Mouse (Mus musculus) neural tube, embryonic 15.5 days (tissue): ENCODE results near the gene Tubg2. TPM values are rescaled to one million over a fixed set of nuclear protein-coding genes. Genes with fewer than 3 reads are reported as not detected.
A peak's percentile ranks its signal among the peaks of the same experiment; 100 is the strongest.
"Not testable (repeated sequence)": the region's sequence is repeated elsewhere in the genome, so short reads cannot be mapped to it uniquely, and the experiment has no call there.

ENCODE experiments used
- ATAC-seq: fragments of 200-750 bp; cut with Nextera tagmentation; 2 replicates; pipeline ENCODE4 v1.8.0; 2017; ENCODE audit warnings: mild to moderate bottlenecking, moderate TSS enrichment, moderate library complexity; ENCODE audit not compliant: low FRiP score
- H3K27ac ChIP-seq: fragments of 300-500 bp; sonication (generic); replicated peaks from 2 replicates; pipeline ENCODE4 v1.5.1; 2015; ENCODE audit warnings: mild to moderate bottlenecking, inconsistent platforms
- H3K27me3 ChIP-seq: fragments of 300-500 bp; sonication (generic); replicated peaks from 2 replicates; pipeline ENCODE4 v1.6.1; 2015; ENCODE audit warnings: inconsistent platforms
- H3K36me3 ChIP-seq: fragments of 300-500 bp; sonication (generic); 2 replicates; pipeline ENCODE4 v1.6.1; 2015; ENCODE audit warnings: inconsistent platforms
- H3K4me1 ChIP-seq: fragments of 300-500 bp; sonication (generic); 2 replicates; pipeline ENCODE4 v1.6.1; 2015; ENCODE audit warnings: inconsistent platforms
- H3K4me2 ChIP-seq: fragments of 300-500 bp; sonication (generic); 2 replicates; pipeline ENCODE4 v1.6.1; 2015; ENCODE audit warnings: inconsistent platforms, mild to moderate bottlenecking, moderate library complexity
- H3K4me3 ChIP-seq: fragments of 300-500 bp; sonication (generic); replicated peaks from 2 replicates; pipeline ENCODE4 v1.5.1; 2015; ENCODE audit warnings: mild to moderate bottlenecking, inconsistent platforms
- H3K9ac ChIP-seq: fragments of 300-500 bp; sonication (generic); replicated peaks from 2 replicates; pipeline ENCODE4 v1.6.1; 2015; ENCODE audit warnings: mild to moderate bottlenecking, inconsistent platforms
- H3K9me3 ChIP-seq: fragments of 300-500 bp; sonication (generic); replicated peaks from 2 replicates; pipeline ENCODE4 v1.6.1; 2016; ENCODE audit warnings: inconsistent platforms
- WGBS: fragments of 180-500 bp; shearing (Covaris S2); methylation state at CpG from one replicate; pipeline ENCODE4 v1.1.7; 2015; ENCODE audit warnings: mixed read lengths; 5-methylcytosine and 5-hydroxymethylcytosine counted together
- polyA plus RNA-seq: library from polyadenylated mRNA; unstranded; fragments of >200 nt; fragmentation: Nextera tagmentation; extraction: Ambion mirVana; gene quantifications from 2 replicates; pipeline ENCODE4 v1.2.1, GENCODE M21; 2015

Gene Tubg2
- polyA plus RNA-seq, 1 experiment from 2014 or later = 60.7 TPM

- ATAC-seq, H3K9ac ChIP-seq, H3K9me3 ChIP-seq, H3K4me3 ChIP-seq, H3K27ac ChIP-seq, H3K4me2 ChIP-seq: not testable (repeated sequence)
- peaks cover 52% of the 10 kb centered on the region for H3K27me3 ChIP-seq
- H3K36me3 ChIP-seq = peaks cover 21% of the 10 kb centered on the region
- WGBS = 83% methylated on average over 8 of the region's 8 CpGs
- peaks cover 16% of the 10 kb centered on the region for H3K4me1 ChIP-seq
These were observed 5.3 kb downstream of the Tubg2 start for GRCm38 (mm10) chr11:101160981-101161505.

- Histone ChIP-seq H3K27ac (no peak overlapping the region), H3K4me3 (no peak overlapping the region), H3K27me3 (peaks cover 57% of the 10 kb centered on the region), H3K9me3 (no peaks in the 10 kb centered on the region), H3K4me2 (no peak overlapping the region), H3K9ac (no peak overlapping the region), H3K4me1 (peaks cover 11% of the 10 kb centered on the region), H3K36me3 (peaks cover 26% of the 10 kb centered on the region)
- 88% methylated on average over 15 of the region's 15 CpGs for WGBS
- ATAC-seq = no peak
These were observed 5.8 kb downstream of the Tubg2 start for GRCm38 (mm10) chr11:101161551-101161950.

GRCm38 (mm10) chr11:101162301-101162700, 6.6 kb downstream of the Tubg2 start:
- ATAC-seq = no peak
- WGBS = 42% methylated on average over 5 of the region's 5 CpGs
- Histone ChIP-seq H3K9me3 (no peaks in the 10 kb centered on the region), H3K4me2 (no peak overlapping the region), H3K27me3 (peaks cover 65% of the 10 kb centered on the region), H3K27ac (no peak overlapping the region), H3K36me3 (peaks cover 33% of the 10 kb centered on the region), H3K4me1 (peaks cover 8% of the 10 kb centered on the region), H3K4me3 (no peak overlapping the region), H3K9ac (no peak overlapping the region)

GRCm38 (mm10) chr11:101162772-101163171, 7.1 kb downstream of the Tubg2 start:
- no peak for ATAC-seq
- Histone ChIP-seq H3K9me3 (no peaks in the 10 kb centered on the region), H3K27me3 (peaks cover 68% of the 10 kb centered on the region), H3K36me3 (peaks cover 38% of the 10 kb centered on the region), H3K4me2 (no peak overlapping the region), H3K4me1 (peaks cover 8% of the 10 kb centered on the region), H3K4me3 (no peak overlapping the region), H3K9ac (no peak overlapping the region), H3K27ac (no peak overlapping the region)
- 57% methylated on average over 5 of the region's 5 CpGs for WGBS

GRCm38 (mm10) chr11:101163476-101164350, 8.0 kb downstream of the Tubg2 start:
- no peak; the same call in none of the 2 replicates for ATAC-seq
- WGBS = 16% methylated on average over 49 of the region's 49 CpGs
- H3K9me3 ChIP-seq = no peaks in the 10 kb centered on the region
- H3K27ac ChIP-seq = no peak overlapping the region
- H3K4me3 ChIP-seq = peak overlapping the region; percentile 22; the same call in 1 of the 2 replicates
- peaks cover 13% of the 10 kb centered on the region for H3K4me1 ChIP-seq
- peaks cover 37% of the 10 kb centered on the region for H3K36me3 ChIP-seq
- H3K4me2 ChIP-seq = peak overlapping the region; percentile 47
- peaks cover 73% of the 10 kb centered on the region for H3K27me3 ChIP-seq
- no peak overlapping the region for H3K9ac ChIP-seq

GRCm38 (mm10) chr11:101164351-101164665, 8.6 kb downstream of the Tubg2 start:
- H3K4me1 ChIP-seq = peaks cover 19% of the 10 kb centered on the region
- peaks cover 37% of the 10 kb centered on the region for H3K36me3 ChIP-seq
- peak overlapping the region; percentile 22; the same call in 1 of the 2 replicates for H3K4me3 ChIP-seq
- H3K9ac ChIP-seq = no peak overlapping the region
- no peak for ATAC-seq
- no peaks in the 10 kb centered on the region for H3K9me3 ChIP-seq
- WGBS = 10% methylated on average over 21 of the region's 21 CpGs
- peaks cover 79% of the 10 kb centered on the region for H3K27me3 ChIP-seq
- peak overlapping the region; percentile 47 for H3K4me2 ChIP-seq
- H3K27ac ChIP-seq = no peak overlapping the region

- peaks cover 37% of the 10 kb centered on the region for H3K36me3 ChIP-seq
- H3K27me3 ChIP-seq = peaks cover 79% of the 10 kb centered on the region
- no peaks in the 10 kb centered on the region for H3K9me3 ChIP-seq
- H3K4me1 ChIP-seq = peaks cover 25% of the 10 kb centered on the region
- 26% methylated on average over 35 of the region's 35 CpGs for WGBS
- no peak for ATAC-seq
- H3K4me3 ChIP-seq = no peak overlapping the region
- H3K9ac ChIP-seq = no peak overlapping the region
- 0 out of 2 replicates have a peak overlapping the region, but pooled peaks have one; percentile 47 for H3K4me2 ChIP-seq
- no peak overlapping the region for H3K27ac ChIP-seq
These were observed 9.2 kb downstream of the Tubg2 start for GRCm38 (mm10) chr11:101164677-101165580.

- peaks cover 35% of the 10 kb centered on the region for H3K36me3 ChIP-seq
- ATAC-seq = no peak
- H3K4me2 ChIP-seq = no peak overlapping the region
- no peak overlapping the region for H3K27ac ChIP-seq
- peaks cover 82% of the 10 kb centered on the region for H3K27me3 ChIP-seq
- peaks cover 36% of the 10 kb centered on the region for H3K4me1 ChIP-seq
- no peak overlapping the region for H3K9ac ChIP-seq
- H3K4me3 ChIP-seq = no peak overlapping the region
- no peaks in the 10 kb centered on the region for H3K9me3 ChIP-seq
- 44% methylated on average over 14 of the region's 14 CpGs for WGBS
These were observed 10.7 kb downstream of the Tubg2 start for GRCm38 (mm10) chr11:101166357-101166756.

GRCm38 (mm10) chr11:101167211-101167962, 11.7 kb downstream of the Tubg2 start:
- Histone ChIP-seq H3K27ac (no peak overlapping the region), H3K36me3 (peaks cover 29% of the 10 kb centered on the region), H3K27me3 (peaks cover 73% of the 10 kb centered on the region), H3K9ac (no peak overlapping the region), H3K4me2 (no peak overlapping the region), H3K4me3 (no peak overlapping the region), H3K9me3 (no peaks in the 10 kb centered on the region), H3K4me1 (peaks cover 45% of the 10 kb centered on the region)
- no peak for ATAC-seq
- WGBS = 51% methylated on average over 19 of the region's 19 CpGs

GRCm38 (mm10) chr11:101167963-101168300, 12.2 kb downstream of the Tubg2 start:
- H3K4me3 ChIP-seq = no peak overlapping the region
- H3K27me3 ChIP-seq = peaks cover 67% of the 10 kb centered on the region
- peaks cover 29% of the 10 kb centered on the region for H3K36me3 ChIP-seq
- no peak overlapping the region for H3K27ac ChIP-seq
- H3K9ac ChIP-seq = no peak overlapping the region
- no peak for ATAC-seq
- peak overlapping the region; percentile 76; the same call in 1 of the 2 replicates for H3K4me2 ChIP-seq
- no peaks in the 10 kb centered on the region for H3K9me3 ChIP-seq
- peaks cover 49% of the 10 kb centered on the region for H3K4me1 ChIP-seq
- WGBS = 55% methylated on average over 8 of the region's 8 CpGs
